Mouse (Mus musculus): Measurements from ENCODE around the gene Rnf181. TPM values are rescaled to one million over a fixed set of nuclear protein-coding genes. Genes with fewer than 3 reads are reported as not detected.

Rnf181 gene
- polyA plus RNA-seq, 1 experiment = 192 TPM

DNA sequence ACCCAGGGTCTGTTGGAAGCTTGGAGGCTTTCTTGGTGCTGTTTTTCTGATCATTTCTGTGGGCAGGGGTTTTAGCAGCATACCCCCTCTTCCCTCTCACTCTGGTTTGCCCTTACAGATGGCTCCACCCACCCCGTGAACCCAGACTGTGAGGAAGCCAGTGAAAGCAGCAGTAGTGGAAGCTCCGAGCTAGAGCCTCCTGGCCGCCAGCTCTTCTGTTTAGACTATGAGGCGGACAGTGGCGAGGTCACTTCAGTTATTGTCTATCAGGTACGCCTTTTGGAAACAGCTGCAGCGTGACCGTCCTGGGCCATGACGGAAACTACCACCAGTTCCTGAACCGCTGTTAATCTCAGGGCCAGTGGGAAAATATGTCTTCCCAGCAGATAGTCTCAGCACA, 18.3 kb downstream of the Rnf181 start:
- H3K27me3 ChIP-seq (replicated peaks; ENCODE audit: control insufficient read depth, insufficient read depth, low read length) = no peaks in the 10 kb centered on the region
- H3K4me3 ChIP-seq (ENCODE audit: insufficient read depth, low read depth, low read length) = no peak overlapping the region
- WGBS = 67% methylated on average over 10 of the region's 10 CpGs
- no peaks in the 10 kb centered on the region; the same call in 1 of the 2 replicates for H3K36me3 ChIP-seq (ENCODE audit: control insufficient read depth, insufficient read depth, low read length)
- H3K4me1 ChIP-seq (ENCODE audit: control insufficient read depth, insufficient read depth, low read length) = peaks cover 37% of the 10 kb centered on the region
- peak overlapping the region; percentile 77 for H3K27ac ChIP-seq (ENCODE audit: insufficient read depth, low read depth, low read length)
- TF ChIP-seq POLR2A (IDR thresholded peaks at IDR 0.05; ENCODE audit: low read depth, low read length) = no peak
- peak; percentile 62 for DNase-seq

GRCm38 (mm10) chr6:72347166-72347941, 19.4 kb downstream of the Rnf181 start, which contains the start of gene 0610030E20Rik:
TSS of gene 0610030E20Rik (plus strand) at chr6:72347317.
- no peak for TF ChIP-seq CTCF (conservative IDR thresholded peaks at IDR 0.05; ENCODE audit: insufficient read depth, insufficient read length, low read depth, low read length)
- TF ChIP-seq POLR2A (IDR thresholded peaks at IDR 0.05; ENCODE audit: low read depth, low read length) = peak; percentile 38
- WGBS = under 1% methylated on average over 69 of the region's 72 CpGs
- Histone ChIP-seq H3K27me3 (replicated peaks; ENCODE audit: control insufficient read depth, insufficient read depth, low read length) (no peaks in the 10 kb centered on the region), H3K27ac (ENCODE audit: insufficient read depth, low read depth, low read length) (peak within 1 kb of the TSS; percentile 77), H3K4me1 (ENCODE audit: control insufficient read depth, insufficient read depth, low read length) (peaks cover 34% of the 10 kb centered on the region), H3K36me3 (ENCODE audit: control insufficient read depth, insufficient read depth, low read length) (no peaks in the 10 kb centered on the region; the same call in 1 of the 2 replicates), H3K4me3 (ENCODE audit: insufficient read depth, low read depth, low read length) (peak within 1 kb of the TSS; percentile 96)
- DNase-seq = peak; percentile 92

- TF ChIP-seq POLR2A (IDR thresholded peaks at IDR 0.05; ENCODE audit: low read depth, low read length) = no peak
- no peak for TF ChIP-seq CTCF (conservative IDR thresholded peaks at IDR 0.05; ENCODE audit: insufficient read depth, insufficient read length, low read depth, low read length)
- Histone ChIP-seq H3K27ac (ENCODE audit: insufficient read depth, low read depth, low read length) (no peak overlapping the region), H3K4me3 (ENCODE audit: insufficient read depth, low read depth, low read length) (no peak overlapping the region)
Observed at GRCm38 (mm10) chr6:72346261-72346660, 20.5 kb downstream of the Rnf181 start.

GRCm38 (mm10) chr6:72345633-72346032, 21.1 kb downstream of the Rnf181 start:
- no peak overlapping the region for H3K27ac ChIP-seq (ENCODE audit: insufficient read depth, low read depth, low read length)
- DNase-seq = no peak
- no peak overlapping the region for H3K4me3 ChIP-seq (ENCODE audit: insufficient read depth, low read depth, low read length)
- H3K27me3 ChIP-seq (replicated peaks; ENCODE audit: control insufficient read depth, insufficient read depth, low read length) = no peaks in the 10 kb centered on the region
- WGBS = 42% methylated on average over 6 of the region's 6 CpGs
- TF ChIP-seq CTCF (conservative IDR thresholded peaks at IDR 0.05; ENCODE audit: insufficient read depth, insufficient read length, low read depth, low read length) (no peak), POLR2A (IDR thresholded peaks at IDR 0.05; ENCODE audit: low read depth, low read length) (no peak)
- peaks cover 31% of the 10 kb centered on the region for H3K4me1 ChIP-seq (ENCODE audit: control insufficient read depth, insufficient read depth, low read length)
- H3K36me3 ChIP-seq (ENCODE audit: control insufficient read depth, insufficient read depth, low read length) = no peaks in the 10 kb centered on the region; the same call in 1 of the 2 replicates

More at GRCm38 (mm10) chr6:72346261-72346660, 20.5 kb downstream of the Rnf181 start:
- Histone ChIP-seq H3K36me3 (ENCODE audit: control insufficient read depth, insufficient read depth, low read length) (no peaks in the 10 kb centered on the region; the same call in 1 of the 2 replicates), H3K4me1 (ENCODE audit: control insufficient read depth, insufficient read depth, low read length) (peaks cover 32% of the 10 kb centered on the region), H3K27me3 (replicated peaks; ENCODE audit: control insufficient read depth, insufficient read depth, low read length) (no peaks in the 10 kb centered on the region)
- 80% methylated on average over 4 of the region's 4 CpGs for WGBS
- DNase-seq = peak; percentile 3

- DNase-seq = peak; percentile 98
- no peaks in the 10 kb centered on the region for H3K36me3 ChIP-seq (ENCODE audit: control insufficient read depth, insufficient read depth, low read length)
- H3K27me3 ChIP-seq (replicated peaks; ENCODE audit: control insufficient read depth, insufficient read depth, low read length) = no peaks in the 10 kb centered on the region
- TF ChIP-seq CTCF (conservative IDR thresholded peaks at IDR 0.05; ENCODE audit: insufficient read depth, insufficient read length, low read depth, low read length) (no peak), POLR2A (IDR thresholded peaks at IDR 0.05; ENCODE audit: low read depth, low read length) (peak; percentile 75)
- H3K4me3 ChIP-seq (ENCODE audit: insufficient read depth, low read depth, low read length) = peak within 1 kb of the TSS; percentile 93
- under 1% methylated on average over 30 of the region's 30 CpGs for WGBS
- H3K4me1 ChIP-seq (ENCODE audit: control insufficient read depth, insufficient read depth, low read length) = peaks cover 28% of the 10 kb centered on the region
- peak within 1 kb of the TSS; percentile 94 for H3K27ac ChIP-seq (ENCODE audit: insufficient read depth, low read depth, low read length)
Observed at GRCm38 (mm10) chr6:72345074-72345567, 21.6 kb downstream of the Rnf181 start, which contains the start of gene Usp39. TSS of gene Usp39 (minus strand) at chr6:72345184.

GRCm38 (mm10) chr6:72344396-72345073, 22.2 kb downstream of the Rnf181 start:
- peak overlapping the region; percentile 93 for H3K4me3 ChIP-seq (ENCODE audit: insufficient read depth, low read depth, low read length)
- no peak for DNase-seq
- TF ChIP-seq CTCF (conservative IDR thresholded peaks at IDR 0.05; ENCODE audit: insufficient read depth, insufficient read length, low read depth, low read length) (no peak), POLR2A (IDR thresholded peaks at IDR 0.05; ENCODE audit: low read depth, low read length) (no peak)
- H3K36me3 ChIP-seq (ENCODE audit: control insufficient read depth, insufficient read depth, low read length) = no peaks in the 10 kb centered on the region
- peaks cover 29% of the 10 kb centered on the region for H3K4me1 ChIP-seq (ENCODE audit: control insufficient read depth, insufficient read depth, low read length)
- H3K27me3 ChIP-seq (replicated peaks; ENCODE audit: control insufficient read depth, insufficient read depth, low read length) = no peaks in the 10 kb centered on the region
- WGBS = under 1% methylated on average over 42 of the region's 42 CpGs
- no peak overlapping the region for H3K27ac ChIP-seq (ENCODE audit: insufficient read depth, low read depth, low read length)

DNA sequence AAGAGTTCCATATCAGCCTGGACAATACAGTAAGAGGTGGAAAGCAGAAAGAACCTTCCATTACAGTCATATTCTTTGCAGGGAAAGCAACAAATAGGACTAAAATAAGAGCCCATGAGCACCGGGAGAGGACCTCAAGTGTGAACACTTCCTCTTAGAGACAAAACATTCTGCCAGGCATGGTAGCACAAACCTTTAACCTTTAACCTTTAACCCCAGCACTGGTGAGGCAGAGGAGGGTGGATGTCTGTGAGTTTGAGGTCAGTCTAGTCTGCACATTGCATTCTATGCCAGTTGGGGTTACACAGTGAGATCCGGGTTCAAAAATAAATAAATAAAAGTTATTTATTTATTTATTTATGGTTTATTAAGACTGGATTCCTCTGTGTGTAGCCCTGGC, 26.3 kb downstream of the Rnf181 start:
- Histone ChIP-seq H3K36me3 (ENCODE audit: control insufficient read depth, insufficient read depth, low read length) (peaks cover 10% of the 10 kb centered on the region), H3K4me1 (ENCODE audit: control insufficient read depth, insufficient read depth, low read length) (peaks cover 10% of the 10 kb centered on the region; the same call in 1 of the 2 replicates), H3K4me3 (ENCODE audit: insufficient read depth, low read depth, low read length) (no peak overlapping the region), H3K27ac (ENCODE audit: insufficient read depth, low read depth, low read length) (no peak overlapping the region), H3K27me3 (replicated peaks; ENCODE audit: control insufficient read depth, insufficient read depth, low read length) (no peaks in the 10 kb centered on the region)
- DNase-seq = peak; percentile 67
- TF ChIP-seq CTCF (conservative IDR thresholded peaks at IDR 0.05; ENCODE audit: insufficient read depth, insufficient read length, low read depth, low read length) (no peak), POLR2A (IDR thresholded peaks at IDR 0.05; ENCODE audit: low read depth, low read length) (no peak)
- WGBS = 46% methylated on average over 2 of the region's 2 CpGs

Measured in kidney, adult 2 months (tissue).